Mouse (Mus musculus): ENCODE data around the gene Tulp3.

- no peak for TF ChIP-seq CTCF (IDR thresholded peaks at IDR 0.05 in 2 of 3, conservative IDR thresholded peaks at IDR 0.05 in 1 of 3; ENCODE audit: control insufficient read depth in 1 of 3, insufficient read depth in 1 of 3, low read depth in 2 of 3, low read length in 3 of 3, poor library complexity in 1 of 3, severe bottlenecking in 1 of 3)
- no peak for TF ChIP-seq TAL1 (IDR thresholded peaks at IDR 0.05; ENCODE audit: low read length)
- no peak for TF ChIP-seq POLR2A (IDR thresholded peaks at IDR 0.05; ENCODE audit: control insufficient read depth in 1 of 2, insufficient read depth in 1 of 2, low read depth in 1 of 2, low read length in 2 of 2, poor library complexity in 1 of 2)
- TF ChIP-seq CHD1 (IDR thresholded peaks at IDR 0.05; ENCODE audit: low read depth, low read length) = no peak
- no peak for TF ChIP-seq ZNF384 (IDR thresholded peaks at IDR 0.05; ENCODE audit: low read depth, low read length)
- no peak for TF ChIP-seq USF1 (IDR thresholded peaks at IDR 0.05; ENCODE audit: low read depth, low read length)
- no peak for TF ChIP-seq GATA1 (IDR thresholded peaks at IDR 0.05; ENCODE audit: low read depth, low read length)
- no peak for TF ChIP-seq EP300 (IDR thresholded peaks at IDR 0.05; ENCODE audit: low read depth in 1 of 2, low read length in 2 of 2)
- no peak for TF ChIP-seq TBP (IDR thresholded peaks at IDR 0.05; ENCODE audit: low read depth, low read length)
- no peak for TF ChIP-seq CHD2 (IDR thresholded peaks at IDR 0.05; ENCODE audit: low read length)
These were observed 49.1 kb upstream of the Tulp3 start for GRCm38 (mm10) chr6:128404708-128405107.

Measured in MEL (cell line).